In the genomic region with DNA sequence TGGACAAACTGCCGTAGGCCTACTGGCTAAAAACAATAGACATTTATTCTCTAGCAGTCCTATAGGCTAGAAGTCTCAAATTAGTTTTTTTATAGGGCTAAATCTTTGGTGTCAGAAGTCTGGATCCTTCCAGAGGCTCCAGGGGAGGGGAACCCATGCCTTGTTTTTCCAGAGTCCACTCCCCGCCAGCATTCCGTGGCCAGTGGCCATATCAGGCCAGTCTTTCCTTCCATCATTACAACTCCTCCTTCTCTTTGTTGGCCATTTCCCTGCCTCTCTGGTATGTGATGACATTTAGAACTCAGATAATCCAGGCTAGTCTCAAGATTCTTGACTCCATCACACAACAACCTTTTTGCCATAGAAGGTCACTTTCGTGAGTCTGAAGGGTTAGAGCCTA, we compare ENCODE assay signal across 6 mouse cellular contexts. TPM values are rescaled to one million over a fixed set of nuclear protein-coding genes. Genes with fewer than 3 reads are reported as not detected.
"Had no signal": no experiment of that assay in that cellular context is flagged by ENCODE, and none has a peak within 500 bp of the region (broad histone marks: within the 10 kb centered on the region; RNA-seq: fewer than 3 reads in every experiment).

No protein-coding gene starts in this region.

- DNase-seq: lung, adult 2 months; right cerebral cortex, postnatal 14 days; thymus, adult 2 months; thymus, postnatal 25 days; thymus, postnatal 4 days had no signal

RNA-seq across cellular contexts. Expression of gene Olfml2b, which starts 33.3 kb away (rescaled TPM):
- total RNA-seq: monocyte, adult 5-6 weeks had no signal
